Mouse (Mus musculus): Measurements from ENCODE around the gene F11r. TPM values are rescaled to one million over a fixed set of nuclear protein-coding genes. Genes with fewer than 3 reads are reported as not detected.

F11r gene
- polyA plus RNA-seq (2015; fragmentation: Nextera tagmentation; extraction: Ambion mirVana): 68.3 and 70.6 TPM in 2 replicates

GRCm38 (mm10) chr1:171437264-171438013 is at the start of gene F11r:
Gene F11r (plus strand): TSS chr1:171437535.
- H3K9me3 ChIP-seq: no peaks in the 10 kb centered on the region
- peak within 1 kb of the TSS; percentile 24; the same call in 1 of the 2 replicates for H3K9ac ChIP-seq
- peaks cover 19% of the 10 kb centered on the region; the same call in 1 of the 2 replicates for H3K27me3 ChIP-seq
- H3K4me2 ChIP-seq: peak within 1 kb of the TSS; percentile 73
- H3K4me1 ChIP-seq: peaks cover 20% of the 10 kb centered on the region
- no peaks in the 10 kb centered on the region for H3K36me3 ChIP-seq
- H3K4me3 ChIP-seq: peak within 1 kb of the TSS; percentile 51
- WGBS: under 1% methylated on average over 46 of the region's 46 CpGs
- ATAC-seq (ENCODE audit: insufficient number of reproducible peaks, low FRiP score, low TSS enrichment, low read depth): 0 out of 2 replicates have a peak, but pooled peaks have one; percentile 15
- H3K27ac ChIP-seq: peak within 1 kb of the TSS; percentile 39; the same call in 1 of the 2 replicates

GRCm38 (mm10) chr1:171388376-171389102 is 48.8 kb upstream of the F11r start, which contains the start of gene Arhgap30:
Gene Arhgap30 (plus strand): TSS chr1:171388954.
- no peak for ATAC-seq (ENCODE audit: insufficient number of reproducible peaks, low FRiP score, low TSS enrichment, low read depth)
- H3K27me3 ChIP-seq: peaks cover 6% of the 10 kb centered on the region; the same call in 1 of the 2 replicates
- no peak within 1 kb of the TSS for H3K27ac ChIP-seq
- no peak within 1 kb of the TSS for H3K9ac ChIP-seq
- no peak within 1 kb of the TSS for H3K4me3 ChIP-seq
- H3K4me2 ChIP-seq: no peak within 1 kb of the TSS
- WGBS: 76% methylated on average over 15 of the region's 15 CpGs
- H3K9me3 ChIP-seq: no peaks in the 10 kb centered on the region
- H3K4me1 ChIP-seq: 0 out of 2 replicates have a peak, but pooled peaks cover 5% of the 10 kb centered on the region
- H3K36me3 ChIP-seq: no peaks in the 10 kb centered on the region

- no peaks in the 10 kb centered on the region for H3K9me3 ChIP-seq
- WGBS: 69% methylated on average over 4 of the region's 4 CpGs
- ATAC-seq (ENCODE audit: insufficient number of reproducible peaks, low FRiP score, low TSS enrichment, low read depth): no peak
- no peak overlapping the region for H3K9ac ChIP-seq
- no peaks in the 10 kb centered on the region for H3K27me3 ChIP-seq
- H3K4me2 ChIP-seq: no peak overlapping the region
- H3K4me1 ChIP-seq: 0 out of 2 replicates have a peak, but pooled peaks cover 5% of the 10 kb centered on the region
- H3K4me3 ChIP-seq: no peak overlapping the region
- H3K27ac ChIP-seq: no peak overlapping the region
- no peaks in the 10 kb centered on the region for H3K36me3 ChIP-seq
These were observed 47.2 kb upstream of the F11r start for GRCm38 (mm10) chr1:171390101-171390500.

GRCm38 (mm10) chr1:171401821-171402220 is 35.5 kb upstream of the F11r start:
- no peaks in the 10 kb centered on the region for H3K27me3 ChIP-seq
- 62% methylated on average over 4 of the region's 4 CpGs for WGBS

GRCm38 (mm10) chr1:171402991-171403390 is 34.3 kb upstream of the F11r start:
- no peaks in the 10 kb centered on the region for H3K36me3 ChIP-seq
- 72% methylated on average over 9 of the region's 9 CpGs for WGBS
- H3K9me3 ChIP-seq: no peaks in the 10 kb centered on the region

More at GRCm38 (mm10) chr1:171401821-171402220, 35.5 kb upstream of the F11r start:
- Histone ChIP-seq H3K27ac (no peak overlapping the region), H3K9ac (no peak overlapping the region), H3K4me1 (no peaks in the 10 kb centered on the region), H3K36me3 (no peaks in the 10 kb centered on the region), H3K4me2 (no peak overlapping the region), H3K4me3 (no peak overlapping the region), H3K9me3 (no peaks in the 10 kb centered on the region)
- ATAC-seq (ENCODE audit: insufficient number of reproducible peaks, low FRiP score, low TSS enrichment, low read depth): no peak

GRCm38 (mm10) chr1:171407263-171407662 is 30.1 kb upstream of the F11r start:
- WGBS: 67% methylated on average over 5 of the region's 5 CpGs
- ATAC-seq (ENCODE audit: insufficient number of reproducible peaks, low FRiP score, low TSS enrichment, low read depth): no peak

More at GRCm38 (mm10) chr1:171402991-171403390, 34.3 kb upstream of the F11r start:
- no peak overlapping the region for H3K27ac ChIP-seq
- 0 out of 2 replicates have a peak, but pooled peaks cover 3% of the 10 kb centered on the region for H3K27me3 ChIP-seq
- no peak overlapping the region for H3K4me2 ChIP-seq
- no peaks in the 10 kb centered on the region for H3K4me1 ChIP-seq
- no peak overlapping the region for H3K4me3 ChIP-seq
- H3K9ac ChIP-seq: no peak overlapping the region
- ATAC-seq (ENCODE audit: insufficient number of reproducible peaks, low FRiP score, low TSS enrichment, low read depth): no peak

GRCm38 (mm10) chr1:171410231-171410630 is 27.1 kb upstream of the F11r start:
- H3K4me1 ChIP-seq: peaks cover 18% of the 10 kb centered on the region; the same call in 1 of the 2 replicates
- H3K27ac ChIP-seq: no peak overlapping the region
- H3K4me2 ChIP-seq: no peak overlapping the region
- no peak overlapping the region for H3K4me3 ChIP-seq
- H3K27me3 ChIP-seq: peaks cover 9% of the 10 kb centered on the region; the same call in 1 of the 2 replicates
- no peak for ATAC-seq (ENCODE audit: insufficient number of reproducible peaks, low FRiP score, low TSS enrichment, low read depth)
- H3K36me3 ChIP-seq: peaks cover 2% of the 10 kb centered on the region; the same call in 1 of the 2 replicates
- no peaks in the 10 kb centered on the region for H3K9me3 ChIP-seq
- no peak overlapping the region for H3K9ac ChIP-seq
- WGBS: 92% methylated on average over 1 of the region's 1 CpGs

More at GRCm38 (mm10) chr1:171407263-171407662, 30.1 kb upstream of the F11r start:
- Histone ChIP-seq H3K9ac (no peak overlapping the region), H3K36me3 (no peaks in the 10 kb centered on the region), H3K9me3 (no peaks in the 10 kb centered on the region), H3K27me3 (peaks cover 9% of the 10 kb centered on the region; the same call in 1 of the 2 replicates), H3K27ac (no peak overlapping the region), H3K4me2 (no peak overlapping the region), H3K4me1 (no peaks in the 10 kb centered on the region), H3K4me3 (no peak overlapping the region)

- Histone ChIP-seq H3K27ac (peak within 1 kb of the TSS; percentile 93), H3K4me1 (peaks cover 18% of the 10 kb centered on the region; the same call in 1 of the 2 replicates), H3K27me3 (peaks cover 9% of the 10 kb centered on the region; the same call in 1 of the 2 replicates), H3K36me3 (peaks cover 9% of the 10 kb centered on the region), H3K4me3 (peak within 1 kb of the TSS; percentile 83), H3K9ac (peak within 1 kb of the TSS; percentile 91), H3K4me2 (peak within 1 kb of the TSS; percentile 67), H3K9me3 (no peaks in the 10 kb centered on the region)
- WGBS: under 1% methylated on average over 36 of the region's 36 CpGs
- peak; percentile 92 for ATAC-seq (ENCODE audit: insufficient number of reproducible peaks, low FRiP score, low TSS enrichment, low read depth)
These were observed 26.3 kb upstream of the F11r start, which contains the start of gene Usf1 for GRCm38 (mm10) chr1:171410947-171411484. Gene Usf1 (plus strand): TSS chr1:171411313.

- Histone ChIP-seq H3K4me1 (peaks cover 18% of the 10 kb centered on the region; the same call in 1 of the 2 replicates), H3K27me3 (peaks cover 9% of the 10 kb centered on the region; the same call in 1 of the 2 replicates), H3K36me3 (peaks cover 14% of the 10 kb centered on the region), H3K27ac (peak overlapping the region; percentile 93), H3K9me3 (no peaks in the 10 kb centered on the region), H3K9ac (peak overlapping the region; percentile 91), H3K4me3 (peak overlapping the region; percentile 83), H3K4me2 (peak overlapping the region; percentile 67)
- 0% methylated on average over 33 of the region's 39 CpGs for WGBS
- peak; percentile 78 for ATAC-seq (ENCODE audit: insufficient number of reproducible peaks, low FRiP score, low TSS enrichment, low read depth)
These were observed 25.8 kb upstream of the F11r start for GRCm38 (mm10) chr1:171411492-171411941.

- no peak for ATAC-seq (ENCODE audit: insufficient number of reproducible peaks, low FRiP score, low TSS enrichment, low read depth)
- Histone ChIP-seq H3K9me3 (no peaks in the 10 kb centered on the region), H3K9ac (peak overlapping the region; percentile 91), H3K4me1 (peaks cover 18% of the 10 kb centered on the region; the same call in 1 of the 2 replicates), H3K27ac (peak overlapping the region; percentile 93), H3K27me3 (peaks cover 9% of the 10 kb centered on the region; the same call in 1 of the 2 replicates), H3K4me2 (peak overlapping the region; percentile 67), H3K36me3 (peaks cover 19% of the 10 kb centered on the region), H3K4me3 (peak overlapping the region; percentile 83)
- WGBS: under 1% methylated on average over 20 of the region's 20 CpGs
These were observed 25.3 kb upstream of the F11r start for GRCm38 (mm10) chr1:171412001-171412441.

- peak overlapping the region; percentile 91; the same call in 1 of the 2 replicates for H3K9ac ChIP-seq
- no peaks in the 10 kb centered on the region for H3K9me3 ChIP-seq
- H3K4me1 ChIP-seq: peaks cover 18% of the 10 kb centered on the region; the same call in 1 of the 2 replicates
- H3K27me3 ChIP-seq: peaks cover 9% of the 10 kb centered on the region; the same call in 1 of the 2 replicates
- H3K4me2 ChIP-seq: peak overlapping the region; percentile 67
- H3K27ac ChIP-seq: peak overlapping the region; percentile 93
- peaks cover 24% of the 10 kb centered on the region for H3K36me3 ChIP-seq
- 41% methylated on average over 3 of the region's 3 CpGs for WGBS
- H3K4me3 ChIP-seq: peak overlapping the region; percentile 83
- no peak for ATAC-seq (ENCODE audit: insufficient number of reproducible peaks, low FRiP score, low TSS enrichment, low read depth)
These were observed 24.9 kb upstream of the F11r start for GRCm38 (mm10) chr1:171412446-171412845.
